Mouse (Mus musculus) liver, embryonic 14.5 days (tissue): ENCODE results near the gene Mta1.

Source experiments
- CTCF ChIP-seq: IDR thresholded peaks from 2 replicates; pipeline ENCODE4 v1.5.1; 2016; ENCODE audit warnings: antibody characterized with exemption, low read depth, control low read depth
- EP300 ChIP-seq: IDR thresholded peaks from 2 replicates; pipeline ENCODE4 v1.6.1; 2016; ENCODE audit warnings: antibody characterized with exemption, low read depth

DNA sequence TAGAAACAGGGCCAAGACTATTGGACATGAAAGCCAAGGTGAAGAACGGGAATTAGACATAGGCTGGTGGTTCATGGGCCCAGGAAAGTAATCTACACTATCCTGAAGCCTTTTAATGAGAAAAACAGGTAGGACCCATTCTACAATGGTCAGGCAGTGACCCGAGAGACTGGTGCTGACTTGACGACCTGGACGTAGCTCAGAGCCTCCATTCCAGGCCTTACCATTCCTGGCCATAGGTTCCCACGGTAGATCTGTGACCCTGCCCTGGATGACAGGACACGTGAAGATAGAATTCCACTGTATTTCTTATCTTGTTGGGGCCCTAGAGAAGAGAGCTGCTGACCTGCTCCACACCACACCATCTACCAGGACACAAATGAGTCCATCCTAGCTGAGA lies 40.2 kb downstream of the Mta1 start:
- no peak for TF ChIP-seq CTCF
- TF ChIP-seq EP300 = no peak
